Mouse (Mus musculus) naive thymus-derived CD4-positive, alpha-beta T cell, adult 2 months (primary cell): Measurements from ENCODE around the gene Cfc1.
A peak's percentile ranks its signal among the peaks of the same experiment; 100 is the strongest.
"Not testable (repeated sequence)": the region's sequence is repeated elsewhere in the genome, so short reads cannot be mapped to it uniquely, and the experiment has no call there.

Experiments used
- DNase-seq: peaks from one replicate; pipeline ENCODE4 v3.0.0-alpha.2; 2011; ENCODE audit warnings: low read depth

Cfc1 gene

DNA sequence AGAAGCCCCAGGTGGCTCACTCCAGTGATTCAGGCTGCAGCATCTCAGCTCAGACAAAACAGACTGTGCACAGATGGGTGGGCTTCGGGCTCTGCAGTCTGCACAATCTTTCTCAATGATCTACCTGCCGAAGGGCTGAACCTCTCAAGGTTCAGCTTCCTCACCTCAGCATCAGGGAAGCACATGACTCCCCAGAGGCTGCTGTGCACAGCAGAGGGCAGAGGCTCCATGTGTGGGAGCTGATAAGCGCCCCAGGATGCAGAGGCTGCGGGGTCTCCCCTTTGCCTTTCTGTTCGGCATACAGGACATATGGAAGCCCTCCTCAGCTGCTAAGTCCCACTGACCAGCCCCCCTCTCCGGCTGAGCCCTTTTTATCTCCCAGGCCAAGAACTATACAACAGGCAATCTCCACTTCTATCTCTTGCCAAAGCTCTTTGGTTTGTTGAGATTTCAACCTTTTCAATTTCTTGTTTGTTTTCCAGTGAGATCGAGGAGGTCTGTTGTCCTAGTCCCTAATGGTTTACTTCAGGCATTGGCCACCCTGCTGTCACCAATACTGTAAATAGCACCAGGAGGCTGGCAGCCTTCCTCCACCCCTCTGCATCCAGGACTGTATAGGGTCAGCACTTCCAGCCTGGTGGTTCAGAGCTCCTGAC, at the start of gene Cfc1:
Cfc1 (plus strand) TSS at position 606 of the 656 bp plus-strand sequence.
- not testable (repeated sequence) for DNase-seq

DNA sequence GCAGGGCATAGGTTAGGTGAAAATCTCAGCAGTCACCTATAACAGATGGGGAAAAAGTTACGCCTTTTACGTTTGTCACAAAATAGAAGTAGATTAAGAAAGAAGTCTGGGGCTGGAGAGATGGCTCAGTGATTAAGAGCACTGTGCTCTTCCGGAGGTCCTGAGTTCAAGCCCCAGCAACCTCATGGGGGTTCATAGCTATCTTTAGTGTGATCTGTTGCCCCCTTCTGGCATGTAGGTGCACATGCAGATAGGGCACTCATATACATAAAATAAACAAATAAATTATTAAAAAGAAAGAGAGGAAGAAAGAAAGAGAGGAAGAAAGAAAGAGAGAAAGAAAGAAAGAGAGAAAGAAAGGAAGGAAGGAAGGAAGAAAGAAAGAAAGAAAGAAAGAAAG, 48.1 kb upstream of the Cfc1 start:
- peak; percentile 33 for DNase-seq

DNA sequence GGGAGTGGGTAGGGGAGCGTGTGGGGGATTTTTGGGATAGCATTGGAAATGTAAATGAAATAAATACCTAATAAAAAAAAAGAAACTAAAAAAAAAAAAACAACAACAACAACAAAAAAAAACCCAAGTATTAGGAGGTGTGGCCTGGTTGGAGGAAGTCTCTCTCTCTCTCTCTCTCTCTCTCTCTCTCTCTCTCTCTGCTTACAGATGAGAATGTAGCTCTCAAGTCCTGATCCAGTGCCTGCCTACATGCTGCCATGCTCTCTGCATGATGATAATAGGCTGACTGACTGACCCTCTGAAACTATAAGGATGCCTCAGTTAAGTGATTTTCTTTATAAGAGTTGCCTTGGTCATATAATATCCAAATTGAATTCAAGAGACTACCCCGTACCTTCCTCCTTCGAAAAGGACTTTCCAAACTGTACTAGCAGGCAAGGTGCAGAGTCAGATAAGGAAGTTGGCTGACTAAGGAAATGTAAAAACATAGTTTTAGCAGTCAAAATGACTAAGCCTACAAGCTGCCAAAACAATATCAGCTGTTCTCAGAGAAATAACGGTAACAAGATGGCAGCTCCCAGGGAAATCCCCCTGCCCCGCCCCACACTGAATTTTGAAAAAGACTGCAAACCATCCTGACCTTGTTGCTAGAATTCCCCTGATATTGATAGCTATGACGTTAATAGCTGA, 45.5 kb upstream of the Cfc1 start:
- DNase-seq, result no peak

DNA sequence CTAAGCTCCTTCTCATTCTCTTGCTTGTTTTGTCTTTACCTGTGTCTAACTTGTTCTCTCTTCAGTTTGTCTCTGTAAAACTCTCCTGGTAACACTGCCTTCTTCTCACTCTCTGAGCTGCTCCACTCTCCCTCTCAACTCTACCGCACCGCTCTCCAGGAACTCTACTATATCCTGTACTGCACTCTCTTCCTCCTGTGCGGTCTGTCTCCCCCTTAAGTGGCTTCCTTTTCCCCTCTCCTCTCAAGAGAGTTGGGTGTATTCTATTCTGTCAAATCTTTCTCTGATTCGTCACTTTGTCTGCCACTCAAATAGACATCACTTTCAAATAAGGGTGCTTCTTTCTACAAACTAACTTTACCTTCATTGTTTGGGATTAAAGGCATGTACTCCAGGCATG, 44.0 kb upstream of the Cfc1 start:
- no peak for DNase-seq

DNA sequence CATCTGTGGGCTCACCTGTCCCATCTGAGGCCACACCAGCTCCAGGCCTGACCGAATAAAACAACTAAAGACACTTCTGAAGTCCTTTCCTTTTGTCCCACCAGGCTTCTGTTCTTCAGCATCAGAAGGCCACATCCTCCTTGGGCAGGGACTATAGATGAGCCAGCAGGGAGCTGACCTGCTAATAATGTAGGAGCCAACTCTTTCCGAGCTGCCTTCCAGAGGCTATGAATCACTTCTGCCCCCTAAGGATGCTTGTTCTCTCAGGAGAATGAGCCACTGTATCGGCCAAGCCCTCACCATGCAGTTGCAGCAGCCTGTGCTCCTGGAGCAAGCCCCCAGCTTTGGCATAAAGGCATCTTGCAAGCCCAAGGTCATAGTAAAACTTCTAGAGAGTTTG, 32.5 kb upstream of the Cfc1 start:
- DNase-seq, result no peak

DNA sequence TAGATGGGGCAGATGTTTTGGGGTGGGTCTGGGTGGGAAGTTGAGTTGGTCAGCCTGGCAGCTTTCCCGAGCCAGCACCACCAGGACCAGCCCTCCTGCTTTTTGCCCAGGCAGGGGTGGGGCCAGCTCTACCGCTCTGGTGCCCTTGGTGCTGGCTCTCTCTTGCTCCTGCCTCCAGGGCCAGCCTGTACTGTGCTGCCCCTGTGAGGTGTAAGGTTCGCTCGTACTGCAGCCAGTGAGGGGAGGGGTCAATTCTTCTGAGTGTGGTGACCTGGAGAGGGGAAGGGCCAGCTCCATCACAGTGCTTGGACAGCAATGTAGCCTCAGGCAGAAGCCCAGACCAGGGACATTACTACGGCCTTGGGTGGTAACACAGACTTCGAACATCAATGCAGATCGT, 30.1 kb upstream of the Cfc1 start:
- DNase-seq, result no peak

DNA sequence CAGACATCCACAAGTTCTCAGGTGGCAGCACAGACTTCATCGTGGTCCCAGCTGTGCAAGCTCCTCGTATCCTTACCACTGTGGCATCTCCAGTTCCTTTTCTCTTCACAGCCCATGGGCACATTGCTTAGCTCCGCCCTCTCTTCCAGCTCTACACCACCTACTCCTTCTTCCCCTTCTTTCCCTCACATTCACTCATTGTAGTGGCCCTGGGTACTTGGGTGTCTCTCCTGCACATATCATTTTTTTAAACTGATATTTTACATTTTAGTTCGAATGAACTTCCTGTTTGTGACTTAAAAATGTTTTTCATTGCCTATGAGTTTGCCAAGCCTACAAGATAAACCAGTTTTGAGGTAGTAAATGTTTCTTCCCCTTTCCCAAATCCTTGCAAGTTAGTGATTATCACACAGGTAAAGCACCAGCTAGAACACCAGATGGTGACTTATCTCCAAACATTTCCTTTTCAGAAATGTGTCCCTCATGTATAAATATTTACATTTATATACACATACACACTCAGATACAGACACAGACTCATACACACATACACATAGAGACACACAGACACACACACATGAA, 29.4 kb upstream of the Cfc1 start:
- DNase-seq, result no peak

DNA sequence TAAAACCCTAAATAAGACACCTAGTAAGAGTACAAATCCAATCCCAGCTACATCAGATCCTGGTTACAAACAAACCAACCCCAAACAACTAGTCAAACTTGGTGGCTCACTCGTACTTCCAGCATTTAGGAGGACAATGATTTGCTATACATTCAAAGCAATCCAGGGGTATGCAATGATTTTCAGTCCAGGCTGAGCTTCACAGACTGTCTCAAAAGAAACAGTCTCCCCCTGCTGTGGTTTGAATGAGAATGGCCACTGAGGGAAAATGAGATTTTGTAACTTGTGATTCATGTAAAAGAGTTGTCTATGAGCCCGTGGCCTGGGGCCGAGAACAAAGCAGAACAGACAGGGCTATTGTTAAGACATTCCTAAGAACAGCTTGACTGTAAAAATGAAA, 27.5 kb upstream of the Cfc1 start:
- DNase-seq, result no peak

DNA sequence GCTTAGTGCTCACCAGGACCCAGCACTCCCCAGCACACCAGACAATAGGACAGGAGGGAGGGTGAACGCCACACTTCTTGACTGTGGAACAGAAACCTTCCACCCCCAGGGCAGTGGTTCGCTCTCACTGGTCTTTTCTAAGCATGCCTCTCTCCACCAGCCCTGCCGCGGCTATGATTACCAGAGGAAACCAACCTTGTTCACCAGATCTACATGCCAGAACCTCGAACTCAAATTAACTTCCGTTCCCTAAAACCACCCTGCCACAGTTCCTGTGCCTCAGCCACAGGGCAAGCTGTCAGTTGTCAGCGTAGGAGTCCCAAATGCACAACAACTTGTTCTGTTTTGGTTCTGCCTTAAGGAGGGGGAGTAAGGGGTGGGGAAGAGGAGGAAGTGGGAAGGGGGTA, 24.9 kb upstream of the Cfc1 start:
- DNase-seq, result peak; percentile 77

DNA sequence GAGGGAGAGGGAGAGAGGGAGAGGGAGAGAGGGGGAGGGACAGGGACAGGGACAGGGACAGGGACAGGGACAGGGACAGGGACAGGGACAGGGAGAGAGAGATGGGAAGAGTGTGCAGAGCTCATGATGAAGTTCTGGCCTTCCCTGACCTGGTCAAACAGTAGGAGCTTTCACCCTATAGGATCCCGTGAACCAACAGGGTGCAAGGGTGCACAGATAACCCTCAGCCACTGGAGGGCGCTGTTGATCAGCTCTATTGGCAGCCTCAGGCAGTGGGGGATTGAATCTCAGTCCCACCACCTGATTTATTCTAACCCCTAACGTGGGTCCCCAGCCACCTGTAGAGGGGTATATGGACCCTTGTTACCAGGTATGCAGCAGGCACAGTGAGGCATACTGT, 24.4 kb upstream of the Cfc1 start:
- DNase-seq, result peak; percentile 78

DNA sequence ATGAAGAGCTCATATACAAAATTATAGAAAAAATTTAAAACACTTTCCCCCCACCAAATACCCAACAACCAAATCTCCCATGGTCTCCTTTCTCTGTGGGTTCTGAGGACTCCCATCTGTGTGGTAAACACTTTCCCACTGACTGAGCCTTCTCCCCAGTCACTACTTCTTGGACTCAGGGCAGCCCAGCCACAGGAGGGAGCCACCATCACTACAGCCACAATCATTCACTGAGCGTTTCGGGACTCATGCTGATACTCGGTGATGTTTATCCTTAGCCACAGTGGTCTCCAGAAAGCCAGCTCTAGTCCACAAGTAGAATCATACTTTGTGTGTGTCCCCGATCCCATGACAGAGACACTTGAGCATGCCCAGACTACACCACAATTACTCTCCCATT, 22.4 kb upstream of the Cfc1 start:
- no peak for DNase-seq

DNA sequence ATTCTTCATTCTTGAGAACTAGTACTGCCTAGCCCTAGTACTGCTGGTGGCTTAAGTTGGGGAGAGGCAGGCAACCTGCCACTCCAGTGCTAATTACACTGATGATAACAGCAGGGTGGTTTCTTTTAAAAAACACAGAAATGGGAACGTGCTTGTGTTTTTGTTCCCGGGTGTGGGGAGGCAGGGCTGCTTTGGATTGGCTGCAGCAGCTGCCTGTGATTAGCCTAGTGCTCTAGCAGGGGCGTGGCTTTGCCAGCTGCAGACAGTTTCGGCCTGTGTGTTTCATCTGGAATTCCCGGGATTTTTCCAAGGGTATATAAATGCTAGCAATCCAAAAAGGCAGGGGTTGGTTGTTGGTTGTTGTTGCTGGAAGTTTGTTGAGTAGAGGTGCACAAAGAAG, 18.9 kb upstream of the Cfc1 start:
- no peak for DNase-seq

DNA sequence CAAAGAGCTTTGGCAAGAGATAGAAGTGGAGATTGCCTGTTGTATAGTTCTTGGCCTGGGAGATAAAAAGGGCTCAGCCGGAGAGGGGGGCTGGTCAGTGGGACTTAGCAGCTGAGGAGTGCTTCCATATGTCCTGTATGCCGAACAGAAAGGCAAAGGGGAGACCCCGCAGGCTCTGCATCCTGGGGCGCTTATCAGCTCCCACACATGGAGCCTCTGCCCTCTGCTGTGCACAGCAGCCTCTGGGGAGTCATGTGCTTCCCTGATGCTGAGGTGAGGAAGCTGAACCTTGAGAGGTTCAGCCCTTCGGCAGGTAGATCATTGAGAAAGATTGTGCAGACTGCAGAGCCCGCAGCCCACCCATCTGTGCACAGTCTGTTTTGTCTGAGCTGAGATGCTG, 18.2 kb upstream of the Cfc1 start:
- not testable (repeated sequence) for DNase-seq

DNA sequence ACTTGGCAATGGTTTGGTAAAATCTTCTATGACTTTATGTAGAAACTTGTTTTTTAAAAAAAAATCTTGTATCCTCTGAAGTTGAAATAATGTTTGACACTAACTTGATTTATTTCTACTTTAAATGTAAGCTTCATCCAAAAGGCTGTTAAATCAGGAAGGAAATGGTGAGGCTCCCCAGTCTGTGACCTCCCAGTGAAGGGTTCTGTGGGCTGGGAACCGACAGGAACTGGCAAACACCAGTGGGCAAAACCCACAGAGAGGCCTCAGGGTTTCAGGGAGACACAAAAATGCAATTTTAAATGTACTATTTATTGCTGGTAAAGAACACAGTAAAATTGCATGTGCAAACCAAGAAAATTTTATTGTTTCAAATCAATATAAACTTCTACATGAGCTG, 17.7 kb upstream of the Cfc1 start:
- DNase-seq, result not testable (repeated sequence)

DNA sequence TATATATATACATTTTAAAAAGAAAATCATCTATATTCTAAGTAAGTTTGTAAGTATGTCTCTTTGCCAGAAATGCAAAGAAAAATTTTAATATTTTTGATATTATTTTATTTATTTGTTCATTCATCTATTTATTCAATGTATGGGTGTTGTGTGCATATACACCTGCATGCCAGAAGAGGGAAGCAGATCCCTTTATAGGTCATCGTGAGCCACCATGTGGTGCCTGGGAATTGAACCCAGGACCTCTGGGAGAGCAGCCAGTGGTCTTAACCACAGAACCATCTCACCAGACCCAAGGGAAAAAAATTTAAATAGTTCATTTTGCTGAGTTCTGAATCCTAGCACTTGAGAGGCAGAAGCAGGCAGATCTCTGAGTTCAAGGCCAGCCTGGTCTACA, 17.2 kb upstream of the Cfc1 start:
- DNase-seq, result no peak

DNA sequence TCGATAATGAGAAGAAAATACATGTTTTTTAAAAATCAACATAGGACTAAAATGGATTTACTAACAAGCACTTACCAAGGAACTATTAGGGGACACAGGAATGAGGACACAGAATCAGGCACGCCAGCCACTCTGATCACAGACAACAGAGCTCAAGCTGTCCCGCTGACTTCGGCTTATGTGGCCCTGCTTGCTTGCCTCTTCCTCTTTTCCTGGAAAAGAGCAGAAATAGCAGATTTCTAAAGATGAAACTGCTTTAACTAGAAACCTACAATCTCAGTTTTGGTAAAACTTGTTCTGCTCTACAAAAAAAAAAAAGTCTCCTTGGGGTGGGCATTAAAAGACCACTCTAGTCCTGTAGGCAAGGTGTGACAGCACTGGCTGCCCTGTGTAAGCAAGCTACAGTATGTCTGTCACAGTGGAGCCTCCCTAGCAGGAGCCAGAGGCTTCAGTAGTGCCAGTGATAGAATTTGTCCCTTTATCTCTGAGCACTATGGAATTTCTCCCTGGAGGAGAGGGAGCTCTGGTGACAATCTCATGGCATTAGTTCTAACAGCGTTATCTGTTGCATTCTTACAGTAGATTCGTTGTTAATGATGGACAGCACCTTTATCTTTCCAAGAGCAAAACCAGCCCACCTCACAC, 13.1 kb upstream of the Cfc1 start:
- no peak for DNase-seq

DNA sequence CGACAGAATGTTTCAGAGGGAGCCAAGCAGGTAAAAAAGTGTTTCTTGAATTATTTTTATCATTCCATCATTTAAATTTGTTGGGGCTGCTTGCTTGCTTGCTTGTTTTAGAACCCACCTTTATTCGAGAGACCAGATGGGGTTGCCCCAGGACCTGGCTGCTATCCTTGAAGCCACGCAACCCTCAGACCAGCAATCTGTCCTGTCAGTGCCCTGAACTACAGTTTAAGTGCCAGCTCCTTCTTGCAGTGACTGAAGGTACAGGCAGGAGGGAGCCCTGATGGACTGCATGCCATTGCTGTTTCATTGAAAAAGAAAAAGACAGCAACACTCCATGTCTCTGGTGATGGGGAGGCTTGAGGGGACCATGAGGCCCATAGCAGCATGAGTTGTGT, 12.6 kb upstream of the Cfc1 start:
- no peak for DNase-seq

DNA sequence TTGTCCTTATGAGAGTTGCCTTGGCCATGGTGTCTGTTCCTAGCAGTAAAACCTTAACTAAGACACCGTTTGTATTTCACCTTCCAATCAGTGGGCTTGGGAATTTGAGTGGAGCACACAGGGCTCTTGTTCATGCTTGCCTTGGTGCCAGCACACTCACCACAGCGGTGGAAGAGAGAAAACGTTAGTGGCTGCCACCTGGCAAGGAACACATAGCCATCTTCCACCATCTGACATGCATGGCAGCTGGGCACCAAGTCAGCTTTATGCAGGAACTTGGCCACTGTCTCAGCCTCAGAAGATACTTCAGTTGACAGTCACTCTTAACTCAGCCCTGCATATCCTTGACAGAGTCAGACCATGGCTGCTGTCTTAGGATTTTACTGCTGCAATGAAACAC, 11.8 kb upstream of the Cfc1 start:
- DNase-seq, result no peak

DNA sequence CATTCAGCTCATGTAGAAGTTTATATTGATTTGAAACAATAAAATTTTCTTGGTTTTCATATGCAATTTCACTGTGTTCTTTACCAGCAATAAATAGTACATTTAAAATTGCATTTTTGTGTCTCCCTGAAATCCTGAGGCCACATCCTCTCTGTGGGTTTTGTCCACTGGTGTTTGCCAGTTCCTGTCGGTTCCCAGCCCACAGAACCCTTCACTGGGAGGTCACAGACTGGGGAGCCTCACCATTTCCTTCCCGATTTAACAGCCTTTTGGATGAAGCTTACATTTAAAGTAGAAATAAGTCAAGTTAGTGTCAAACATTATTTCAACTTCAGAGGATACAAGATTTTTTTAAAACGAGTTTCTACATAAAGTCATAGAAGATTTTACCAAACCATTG, 874 bp upstream of the Cfc1 start:
- not testable (repeated sequence) for DNase-seq

DNA sequence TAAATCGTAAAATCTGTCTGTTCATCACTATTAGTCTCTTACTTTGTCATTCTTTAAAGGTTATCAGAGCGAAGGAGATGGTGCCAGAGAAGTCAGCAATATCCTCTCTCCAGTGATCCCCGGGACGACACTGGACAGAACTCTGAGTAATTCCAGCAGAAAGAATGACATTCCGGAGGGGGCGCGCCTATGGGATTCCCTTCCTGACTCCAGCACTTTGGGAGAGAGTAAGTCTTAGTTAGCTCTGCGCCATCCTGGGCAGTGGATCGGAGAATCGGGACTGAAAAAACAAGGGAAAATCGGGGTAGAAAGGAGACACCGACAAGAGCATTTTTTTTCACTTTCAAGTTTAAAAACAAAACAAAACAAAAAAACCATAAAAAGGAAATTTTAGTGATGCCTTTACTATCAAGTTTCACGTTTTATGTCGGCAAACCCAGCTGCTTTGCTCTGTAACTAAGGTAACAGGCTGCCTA, 881 bp downstream of the Cfc1 start:
- no peak for DNase-seq

DNA sequence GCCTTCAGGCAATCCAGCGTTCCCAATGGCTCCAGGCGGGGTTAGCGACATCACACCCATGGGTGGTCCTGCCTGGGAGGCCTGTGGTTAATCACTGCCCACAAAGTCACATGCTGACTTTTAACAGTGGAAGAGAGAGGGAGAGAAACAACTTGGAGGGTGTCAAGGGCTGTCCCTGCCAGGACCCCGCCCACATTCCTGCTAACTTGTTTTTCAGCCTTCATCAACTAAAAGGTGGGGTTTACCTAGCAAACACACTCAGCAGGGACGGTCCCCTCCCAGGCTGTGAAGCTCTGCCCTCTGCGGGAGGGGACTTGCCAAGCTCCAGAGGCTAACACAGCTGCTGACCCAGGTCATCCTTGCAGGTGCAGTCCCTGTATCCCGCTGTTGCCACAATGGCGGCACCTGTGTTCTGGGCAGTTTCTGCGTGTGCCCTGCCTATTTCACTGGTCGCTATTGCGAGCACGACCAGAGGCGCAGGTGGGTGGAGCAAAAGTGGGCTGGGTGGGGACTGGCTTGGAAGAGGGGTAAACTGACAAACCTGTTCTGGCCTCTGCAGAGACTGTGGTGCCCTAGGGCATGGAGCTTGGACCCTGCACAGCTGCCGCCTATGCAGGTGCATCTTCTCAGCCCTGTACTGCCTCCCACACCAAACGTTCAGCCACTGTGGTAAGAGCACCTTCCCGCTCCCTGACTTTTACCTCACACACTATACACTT, 1.5 kb downstream of the Cfc1 start:
- DNase-seq, result no peak

DNA sequence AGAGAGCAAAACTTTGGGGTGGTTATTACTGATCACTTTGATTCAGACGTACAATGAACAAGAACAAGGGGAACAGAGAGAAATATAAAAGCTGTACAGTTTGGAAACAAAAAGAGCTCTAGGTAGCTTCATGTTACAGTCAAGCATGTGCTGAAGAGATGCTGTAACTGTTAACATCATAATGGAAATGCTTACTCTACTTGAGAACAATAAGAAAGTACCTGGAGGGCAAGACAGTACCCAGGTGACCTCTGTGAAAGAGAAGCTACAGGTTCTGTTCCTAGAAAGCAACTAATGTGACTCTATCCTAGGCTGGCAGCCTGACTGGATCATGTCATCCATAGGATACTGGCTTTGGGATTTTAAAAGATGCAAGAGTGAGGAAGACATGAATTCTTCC, 11.6 kb downstream of the Cfc1 start:
- DNase-seq, result no peak
